Mouse (Mus musculus) testis, adult 2 months (tissue): Measurements from ENCODE around the gene Clgn.

Experiments used
- CTCF ChIP-seq: fragments of 200-500 bp; IDR thresholded peaks from 2 replicates; pipeline ENCODE4 v1.5.1; 2012; ENCODE audit warnings: low read depth, mild to moderate bottlenecking, inconsistent platforms, low read length, moderate library complexity; ENCODE audit not compliant: control insufficient read depth, insufficient read depth, insufficient replicate concordance
- POLR2A ChIP-seq: fragments of 200-500 bp; IDR thresholded peaks from 2 replicates; pipeline ENCODE4 v1.6.1; 2012; ENCODE audit warnings: low read depth, mild to moderate bottlenecking, inconsistent platforms, low read length, moderate library complexity; ENCODE audit not compliant: control insufficient read depth

DNA sequence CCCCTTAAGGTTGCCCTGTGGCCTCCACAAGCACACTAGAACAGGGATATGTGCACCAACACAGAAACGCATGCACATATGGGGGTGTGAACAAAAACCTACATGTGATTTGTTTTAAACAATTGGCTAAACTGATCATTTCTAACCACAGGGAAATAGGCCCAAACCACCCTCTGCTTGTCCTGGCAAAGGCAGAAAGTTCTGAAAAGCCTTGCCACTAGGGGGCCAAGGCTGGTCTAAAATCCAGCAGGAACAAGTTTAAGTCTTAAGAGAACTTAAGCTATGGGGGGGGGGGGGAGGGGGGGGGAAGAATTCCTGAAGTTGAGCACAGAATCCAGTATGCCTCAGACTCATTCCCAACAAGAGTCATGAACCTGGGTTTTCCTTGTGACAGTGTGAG lies 60.3 kb downstream of the Clgn start:
- TF ChIP-seq POLR2A: no peak
- no peak for TF ChIP-seq CTCF
